Mouse (Mus musculus) cortical plate, adult 2 months (tissue): ENCODE measurements around the gene Jph2.

ENCODE experiments used
- CTCF ChIP-seq: fragments of 200-500 bp; IDR thresholded peaks from 2 replicates; pipeline ENCODE4 v1.5.1; 2011; ENCODE audit warnings: mild to moderate bottlenecking, control low read depth, low read length; ENCODE audit not compliant: insufficient read depth; ENCODE audit errors: extremely low read depth
- POLR2A ChIP-seq: fragments of 200-500 bp; IDR thresholded peaks from 2 replicates; pipeline ENCODE4 v1.6.1; 2011; ENCODE audit warnings: mild to moderate bottlenecking, low read length, control low read depth; ENCODE audit not compliant: insufficient read depth; ENCODE audit errors: extremely low read depth

GRCm38 (mm10) chr2:163447375-163447774 is 49.6 kb upstream of the Jph2 start:
- TF ChIP-seq POLR2A (no peak), CTCF (no peak)
